In the genomic region with DNA sequence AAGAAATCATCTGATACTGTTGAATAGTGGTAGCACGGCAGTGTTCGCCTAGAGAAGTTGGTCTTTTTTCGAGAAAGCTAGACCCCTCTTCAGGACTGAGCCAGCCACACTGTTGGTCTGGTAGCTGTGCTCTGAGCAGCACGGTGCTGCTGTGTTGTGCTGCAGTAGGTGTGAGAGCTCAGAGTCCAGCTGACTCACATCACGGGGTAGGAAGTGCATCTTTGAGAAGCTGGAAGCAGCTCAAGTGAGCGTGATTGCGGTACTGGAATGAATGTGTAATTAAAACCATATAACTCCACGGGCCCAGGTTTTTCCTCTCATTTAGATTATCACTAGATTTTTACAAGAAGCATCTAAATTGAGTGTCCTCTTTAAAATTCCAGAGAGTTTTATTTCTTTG, we compare ENCODE assay signal across 15 mouse cellular contexts.
DNase-seq lines count a peak whose midpoint lies in the region; ATAC-seq and TF ChIP-seq lines count a peak whose summit lies in the region.
"Had no signal": no experiment of that assay in that cellular context is flagged by ENCODE, and none has a peak within 500 bp of the region (broad histone marks: within the 10 kb centered on the region; RNA-seq: fewer than 3 reads in every experiment).

No protein-coding gene starts in this region.

- no peaks in the 10 kb centered on the region for H3K27me3 ChIP-seq in intestine, postnatal 0 days (replicated peaks; ENCODE audit: control insufficient read depth, insufficient read depth, low read length)
- H3K27me3 ChIP-seq: liver, embryonic 12.5 days; midbrain, embryonic 12.5 days had no signal

- TF ChIP-seq CTCF in intestine, postnatal 0 days (IDR thresholded peaks at IDR 0.05; ENCODE audit: low read depth), result no peak

- H3K9me3 ChIP-seq in intestine, postnatal 0 days (ENCODE audit: control insufficient read depth), result no peaks in the 10 kb centered on the region
- H3K9me3 ChIP-seq: liver, embryonic 12.5 days; midbrain, embryonic 12.5 days had no signal

- DNase-seq in heart, adult 11 months, result peak; percentile 58
- DNase-seq in heart, postnatal 25 days (ENCODE audit: low spot score), result no peak
- DNase-seq in left cerebral cortex, postnatal 14 days (ENCODE audit: low spot score in 2 of 2), result peak; percentile 28 to 37
- no peak for DNase-seq in left cerebral cortex, postnatal 4 days
- peak; percentile 45 to 84 for DNase-seq in left cerebral cortex, postnatal 25 days (ENCODE audit: low spot score in 2 of 2)
- no peak for DNase-seq in spleen, adult 12 weeks (ENCODE audit: low spot score)
- DNase-seq in cerebellum, postnatal 10 days, result no peak
- DNase-seq: cerebellum, adult 18-20 months; heart, postnatal 36 days; lung, postnatal 36 days; thymus, adult 2 months had no signal

- peaks cover 35% of the 10 kb centered on the region for H3K36me3 ChIP-seq in intestine, postnatal 0 days (ENCODE audit: control insufficient read depth, insufficient read depth)

- H3K4me3 ChIP-seq in intestine, postnatal 0 days (ENCODE audit: low read depth, low read length), result no peak overlapping the region
- H3K4me3 ChIP-seq: erythroblast, embryonic 14.5 days; liver, embryonic 12.5 days; midbrain, embryonic 12.5 days had no signal

- WGBS in intestine, postnatal 0 days, result 53% methylated on average over 8 of the region's 8 CpGs

- peak overlapping the region; percentile 41; the same call in 1 of the 2 replicates for H3K27ac ChIP-seq in intestine, postnatal 0 days (ENCODE audit: low read depth, low read length)
- H3K27ac ChIP-seq: liver, embryonic 12.5 days; midbrain, embryonic 12.5 days had no signal

- no peaks in the 10 kb centered on the region for H3K4me1 ChIP-seq in intestine, postnatal 0 days (replicated peaks; ENCODE audit: control insufficient read depth, insufficient read depth, low read length)
- H3K4me1 ChIP-seq: liver, embryonic 12.5 days had no signal

- H3K4me2 ChIP-seq in intestine, postnatal 0 days (replicated peaks; ENCODE audit: low read depth), result no peak overlapping the region
- H3K4me2 ChIP-seq: liver, embryonic 12.5 days; midbrain, embryonic 12.5 days had no signal

- intact Hi-C loops in heart, postnatal 25 days (cut with DNase I), result no loop called here
- intact Hi-C loops in left cerebral cortex, postnatal 14 days (cut with DNase I), result no loop called here
- intact Hi-C loops in left cerebral cortex, postnatal 4 days (cut with DNase I), result no loop called here
- intact Hi-C loops in left cerebral cortex, postnatal 25 days (cut with DNase I), result no loop called here

- ATAC-seq in intestine, postnatal 0 days, result peak; percentile 77
- ATAC-seq: liver, embryonic 12.5 days had no signal

- H3K9ac ChIP-seq in intestine, postnatal 0 days (ENCODE audit: low read depth, low read length), result no peak overlapping the region
- H3K9ac ChIP-seq: liver, embryonic 12.5 days; midbrain, embryonic 12.5 days had no signal

Comparison
In these comparisons a context has a peak if more than half of its experiments do, and no peak if none do; other contexts are left out.
1. DNase-seq: peak in heart, adult 11 months (single experiment), left cerebral cortex, postnatal 14 days (2 of 2) and left cerebral cortex, postnatal 25 days (2 of 2); none in heart, postnatal 25 days (single experiment), left cerebral cortex, postnatal 4 days (single experiment), spleen, adult 12 weeks (single experiment) and cerebellum, postnatal 10 days (0 of 2).